Mouse (Mus musculus): ENCODE results near the gene Rpgrip1l.

Gene Rpgrip1l

DNA sequence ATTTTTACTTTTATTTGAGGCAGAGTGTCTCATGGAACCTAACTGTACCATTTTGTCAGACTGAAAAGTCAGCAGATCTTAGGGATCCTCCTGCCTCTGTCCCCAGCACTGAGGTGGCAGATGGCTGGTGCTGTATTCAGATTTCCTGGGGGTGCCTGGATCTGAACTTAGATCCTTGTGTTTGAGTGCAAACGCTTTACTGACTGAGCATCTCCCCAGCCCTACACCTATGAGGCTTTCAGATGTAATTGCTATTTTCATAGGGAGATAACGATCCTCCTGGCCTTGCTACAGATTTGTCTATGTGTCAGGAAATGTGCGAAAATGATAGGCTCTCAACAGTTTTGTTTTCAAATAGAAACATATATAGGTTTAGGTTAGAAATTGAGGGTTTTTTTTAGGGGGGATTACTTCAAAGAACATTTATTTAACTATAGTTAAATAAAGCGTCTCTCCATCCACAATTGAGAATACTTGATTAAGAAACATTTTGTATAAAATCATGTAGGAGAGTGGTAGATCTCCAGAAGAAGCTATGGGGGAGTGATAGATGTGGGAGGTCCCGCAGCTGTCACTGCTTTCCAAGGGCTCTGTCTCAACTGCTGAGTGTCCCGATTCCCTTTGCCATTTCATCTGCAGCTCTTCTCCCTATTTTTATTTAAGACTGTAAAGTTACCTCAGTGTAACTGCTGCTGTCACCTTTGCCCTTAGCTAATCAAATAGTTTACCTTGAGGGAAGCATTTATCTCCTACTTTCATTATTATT lies 25.5 kb upstream of the Rpgrip1l start:
- intact Hi-C loops (cut with DNase I), result no loop called here

DNA sequence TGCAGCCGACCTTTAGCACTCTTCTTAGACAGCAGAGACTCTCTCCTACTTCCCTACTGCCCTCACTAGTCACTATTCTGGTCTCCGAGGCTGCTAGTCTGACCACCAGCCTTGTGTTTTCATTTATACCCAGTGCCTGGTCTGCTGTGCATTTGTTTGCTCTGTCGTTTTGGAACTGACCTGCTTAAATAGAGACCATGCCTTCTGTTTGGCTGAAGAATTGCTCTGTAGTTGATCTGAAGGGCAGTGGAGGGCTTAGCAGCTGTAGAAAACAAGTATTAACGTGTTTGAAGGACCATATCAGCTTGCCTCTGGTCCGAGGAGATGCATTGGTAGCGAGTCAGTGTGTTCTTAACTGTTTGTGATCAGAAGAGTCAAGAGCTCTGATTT lies 16.4 kb upstream of the Rpgrip1l start:
- intact Hi-C loops (cut with DNase I), result no loop called here

DNA sequence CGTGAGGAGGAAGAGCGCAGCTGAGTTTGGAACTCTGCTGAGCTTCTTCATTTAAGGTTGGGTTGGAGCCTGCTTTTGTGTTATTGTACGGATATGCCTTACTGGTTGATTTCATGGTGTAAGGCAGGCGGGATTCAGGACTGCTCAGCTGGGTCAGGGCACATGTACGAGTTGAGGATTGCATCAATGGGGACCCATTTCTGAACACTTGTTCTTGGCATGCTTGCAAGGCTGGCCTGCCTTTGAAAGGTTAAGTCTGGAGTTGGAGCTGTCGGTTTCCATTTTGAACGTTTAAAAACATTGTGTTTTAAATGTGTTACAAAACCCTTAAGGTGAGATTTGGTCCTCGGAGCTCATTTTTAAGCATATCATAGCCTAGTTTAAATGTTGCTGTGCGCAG lies 16.0 kb upstream of the Rpgrip1l start:
- intact Hi-C loops (cut with DNase I), result no loop called here

DNA sequence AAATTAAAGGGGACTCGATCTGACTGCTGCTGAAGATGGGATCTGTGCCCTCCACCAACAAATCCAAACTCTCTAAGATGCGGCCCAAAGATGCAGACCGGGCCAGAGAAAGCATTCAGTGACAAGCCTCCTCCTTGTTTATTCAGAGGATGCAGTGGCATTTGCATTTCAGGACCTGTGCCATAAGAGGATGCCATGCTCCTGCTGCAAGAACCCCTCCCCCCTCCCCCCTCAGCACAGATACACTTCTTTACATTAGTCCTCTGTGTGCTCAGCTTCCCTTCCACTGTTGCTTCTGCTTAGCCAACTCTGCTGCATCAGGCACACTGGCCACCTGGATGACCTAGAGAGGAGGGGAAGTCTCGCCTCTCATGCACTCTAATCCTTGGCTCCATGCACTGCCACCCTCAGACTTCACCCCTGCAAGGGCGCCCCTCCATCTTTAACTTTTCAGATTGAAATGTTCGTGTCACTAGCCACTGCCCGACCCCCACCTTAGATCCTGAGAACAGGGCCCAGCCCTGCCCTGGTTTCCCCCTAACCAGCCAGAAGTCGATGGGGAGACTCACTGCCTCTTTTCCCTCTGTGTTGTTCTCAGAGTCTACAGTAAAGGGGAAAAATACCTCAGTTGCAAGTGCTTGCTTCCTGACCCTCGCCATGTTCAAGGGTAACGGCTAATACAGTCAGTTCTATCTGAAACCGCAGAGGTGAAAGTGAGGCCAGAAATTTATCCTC lies 14.6 kb upstream of the Rpgrip1l start:
- intact Hi-C loops (cut with DNase I), result no loop called here

DNA sequence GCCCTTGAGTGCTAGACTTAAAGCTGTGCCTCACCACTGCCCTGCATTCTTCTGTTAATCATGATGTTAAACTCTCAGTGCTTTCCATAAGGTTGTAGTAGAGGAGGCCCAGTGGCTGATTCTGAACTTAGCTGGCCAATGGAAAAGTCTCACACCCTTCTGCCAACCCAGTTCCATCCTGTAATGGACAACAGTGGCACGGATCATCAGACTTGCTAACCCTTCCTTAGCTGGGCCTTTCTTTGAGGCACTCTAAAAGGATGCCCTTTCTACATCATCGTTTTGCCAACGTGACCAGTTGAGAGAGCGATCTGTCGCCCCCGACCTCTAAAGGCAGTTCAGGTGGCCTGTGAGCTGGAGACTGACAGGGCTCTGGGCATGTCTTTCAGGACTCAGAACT lies 13.9 kb upstream of the Rpgrip1l start:
- intact Hi-C loops (cut with DNase I), result no loop called here

DNA sequence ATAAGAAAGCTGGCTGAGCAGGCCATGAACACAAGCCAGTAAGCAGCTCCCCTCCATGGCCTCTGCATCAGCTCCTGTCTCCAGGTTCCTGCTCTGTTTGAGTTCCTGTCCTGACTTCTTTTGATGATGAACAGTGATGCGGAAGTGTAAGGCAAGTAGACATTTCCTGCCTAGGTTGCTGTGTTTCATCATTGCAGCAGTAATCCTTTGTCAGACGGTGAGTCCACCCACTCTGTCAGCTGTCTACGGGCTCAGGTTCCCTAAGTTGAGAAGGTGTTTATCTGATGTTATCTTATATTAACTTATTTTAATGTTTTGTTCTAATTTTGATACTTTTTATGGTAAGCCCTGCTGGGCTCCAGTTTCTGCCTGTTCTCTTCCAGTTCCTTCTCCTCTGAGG lies 13.0 kb upstream of the Rpgrip1l start:
- intact Hi-C loops (cut with DNase I), result no loop called here

DNA sequence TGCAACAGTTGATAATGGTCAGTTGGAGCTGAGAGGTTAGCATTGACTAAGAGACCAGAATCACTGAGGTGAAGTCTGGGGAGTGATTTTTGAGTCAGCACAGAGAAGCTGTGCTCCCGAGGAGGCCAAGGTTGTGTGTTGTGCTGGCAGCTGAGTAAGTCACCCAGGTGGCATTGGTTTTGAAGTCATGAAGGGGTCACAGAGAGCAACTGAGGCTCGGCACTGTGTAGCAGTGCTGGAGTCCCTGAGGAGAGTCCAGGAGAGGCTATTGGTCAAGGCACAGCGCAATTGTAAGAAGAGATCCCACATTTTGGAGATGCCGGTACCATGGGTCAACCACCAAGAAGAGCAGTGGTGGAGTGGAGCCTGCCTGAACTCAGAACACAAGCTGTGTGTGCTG lies 11.9 kb upstream of the Rpgrip1l start:
- intact Hi-C loops (cut with DNase I), result no loop called here

DNA sequence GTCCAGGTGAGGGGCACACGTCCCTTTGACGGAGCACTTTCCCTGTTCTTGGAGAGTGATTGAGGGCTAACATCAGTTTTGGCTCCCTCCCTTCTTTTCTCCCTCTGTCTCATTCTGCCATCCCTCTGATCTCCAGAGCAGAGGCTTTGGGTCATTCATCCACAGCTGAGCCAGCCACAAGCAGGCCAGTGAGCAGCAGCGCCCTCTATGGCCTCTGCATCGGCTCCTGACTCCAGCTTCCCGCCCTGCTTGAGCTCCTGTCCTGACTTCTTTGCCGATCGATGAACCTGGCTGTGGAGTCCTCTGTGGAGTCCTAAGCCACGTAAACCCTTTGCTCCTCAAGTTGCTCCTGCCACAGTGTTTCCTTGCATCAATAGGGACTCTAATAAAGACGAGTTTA lies 11.2 kb upstream of the Rpgrip1l start:
- intact Hi-C loops (cut with DNase I), result no loop called here

DNA sequence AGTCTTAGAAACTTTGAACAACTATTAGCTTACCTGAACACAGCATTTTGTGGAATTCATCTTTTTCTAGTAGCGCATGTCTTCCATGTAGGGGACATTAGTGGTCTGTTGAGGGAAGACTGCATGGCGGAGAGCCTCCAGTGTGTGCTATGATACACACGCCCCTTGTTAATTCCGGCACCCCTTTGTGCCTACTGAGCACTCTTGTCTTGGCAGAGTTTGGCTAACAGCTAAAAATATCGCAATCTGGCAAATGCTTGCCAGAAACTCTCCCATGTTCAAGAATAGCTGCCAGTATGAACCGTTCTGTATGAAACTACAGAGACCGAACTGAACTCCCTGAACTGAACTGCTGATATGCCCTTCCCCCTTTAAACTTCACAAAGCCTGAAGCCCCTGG lies 10.4 kb upstream of the Rpgrip1l start:
- intact Hi-C loops (cut with DNase I), result no loop called here

DNA sequence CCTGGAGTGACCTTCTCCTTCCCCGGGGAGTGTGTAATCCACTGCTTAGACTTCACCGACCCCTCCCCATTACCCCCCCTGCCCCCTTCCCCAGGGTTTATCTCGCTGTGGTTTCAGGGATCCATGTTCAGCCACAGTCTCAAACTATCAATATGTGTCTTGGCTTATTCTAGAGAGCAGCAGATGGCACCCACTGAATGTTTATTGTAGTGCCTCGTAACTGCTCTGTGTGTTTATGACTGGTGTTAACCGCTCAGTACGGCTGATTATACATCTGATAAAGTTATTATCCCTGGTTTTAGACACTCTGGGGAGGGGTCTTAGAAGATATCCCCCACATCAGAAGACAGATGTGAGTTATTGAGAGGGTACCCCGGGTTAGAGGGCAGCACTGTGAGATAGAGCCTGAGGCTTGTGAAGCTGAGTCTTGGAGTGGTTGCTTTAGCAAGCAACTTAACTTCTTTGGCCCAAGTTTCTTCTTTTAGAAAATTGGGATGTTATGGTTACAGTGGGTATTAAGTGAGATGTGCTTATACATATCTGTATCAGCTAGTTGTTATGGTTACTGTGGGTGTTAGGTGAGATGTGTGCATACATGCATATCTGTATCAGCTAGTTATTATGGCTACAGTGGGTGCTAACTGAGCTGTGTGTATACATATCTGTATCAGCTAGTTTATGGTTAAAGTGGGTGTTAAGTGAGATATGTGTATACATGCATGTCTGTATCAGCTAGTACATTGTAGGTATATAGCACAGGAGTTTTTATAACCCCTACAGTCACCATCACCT lies 6.1 kb upstream of the Rpgrip1l start:
- intact Hi-C loops (cut with DNase I), result no loop called here

DNA sequence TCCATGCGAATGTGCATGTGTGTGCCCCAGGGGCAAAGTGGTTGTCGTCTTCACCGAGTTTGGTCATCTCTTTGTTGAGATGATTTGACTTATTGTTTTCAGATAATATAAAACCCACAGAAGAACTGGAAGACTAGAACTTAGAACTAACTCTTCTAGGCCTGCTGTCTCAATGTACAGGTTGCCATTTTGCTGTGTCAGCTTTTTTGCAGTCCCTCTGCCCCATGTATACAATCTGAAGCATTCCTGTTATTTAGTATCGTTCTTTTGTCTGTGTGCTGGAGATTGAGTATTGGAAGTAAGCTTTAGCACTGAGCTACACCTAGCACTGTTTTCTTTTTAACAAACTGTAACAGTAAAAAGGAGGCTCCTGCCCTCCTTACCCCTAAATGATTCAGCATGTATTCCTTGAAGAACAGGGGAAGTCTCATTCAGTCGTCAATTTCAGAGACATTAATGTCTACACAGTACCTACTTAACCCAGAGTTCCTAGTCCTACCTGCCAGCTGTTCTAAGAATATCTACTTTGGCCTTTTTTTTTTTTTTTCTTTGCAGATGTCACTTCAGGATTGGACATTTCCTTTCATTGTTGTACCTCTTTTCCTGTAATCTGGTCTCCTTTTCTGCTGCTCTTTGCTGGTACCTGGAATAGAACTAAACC lies 4.6 kb upstream of the Rpgrip1l start:
- intact Hi-C loops (cut with DNase I), result no loop called here

DNA sequence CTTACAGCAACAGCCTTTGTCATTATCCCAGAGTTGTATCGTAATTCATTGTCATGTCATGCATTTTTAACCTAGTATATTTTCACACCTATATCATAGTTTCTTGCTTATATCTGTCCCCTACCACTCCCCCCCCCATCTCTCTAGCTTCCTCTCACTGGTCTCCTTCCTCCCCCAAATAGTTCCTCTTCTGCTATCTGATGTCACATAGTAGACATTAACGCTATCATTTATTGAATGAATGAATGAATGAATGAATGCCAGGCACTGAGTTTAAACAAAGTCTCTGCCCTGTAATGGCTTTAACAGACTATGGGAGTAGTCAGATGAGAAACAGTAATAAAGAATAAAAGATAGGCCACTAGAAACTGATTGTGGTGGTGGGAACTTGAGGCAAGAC lies 720 bp downstream of the Rpgrip1l start:
- intact Hi-C loops (cut with DNase I), result no loop called here

DNA sequence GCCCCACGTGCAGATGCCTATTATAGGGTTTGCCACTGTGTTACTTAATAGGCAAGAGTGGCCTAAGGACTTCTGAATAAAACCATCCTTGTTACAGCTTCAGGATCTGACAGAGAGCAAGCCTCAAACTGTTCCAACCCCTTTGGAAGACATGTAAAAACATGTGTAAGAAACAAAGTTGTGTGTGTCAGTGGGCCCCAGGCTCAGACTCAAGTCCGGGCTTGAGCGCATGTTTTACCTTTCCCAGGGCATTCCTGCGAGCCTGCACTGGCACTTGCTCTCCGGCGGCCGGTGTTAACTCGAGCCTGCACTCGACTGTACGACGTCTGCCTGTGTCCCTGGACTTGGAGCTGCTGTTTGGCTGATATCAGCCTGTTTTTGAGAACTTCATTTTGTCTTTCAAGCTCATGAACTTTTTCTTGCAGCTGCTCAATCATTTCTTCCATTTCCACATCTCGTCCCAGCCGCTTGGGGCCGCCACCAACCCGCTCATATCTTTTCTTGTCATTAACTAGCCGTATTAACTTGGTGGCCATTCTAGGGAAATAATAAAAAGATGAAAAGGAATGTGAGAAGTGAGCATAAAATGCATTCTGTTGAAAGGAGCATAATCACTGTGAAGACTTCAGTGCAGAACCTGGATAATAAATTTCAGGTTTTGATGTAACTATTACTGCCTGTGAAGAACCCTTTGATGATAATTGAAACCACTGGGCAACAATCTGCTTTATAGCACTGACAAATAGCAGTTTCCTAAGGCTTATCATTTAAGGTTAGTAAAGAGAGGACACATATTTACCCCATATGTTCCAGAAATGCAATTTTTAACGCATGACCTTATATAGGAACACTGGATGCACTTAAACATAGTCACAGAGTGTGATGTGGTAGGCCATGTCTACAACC lies 8.3 kb downstream of the Rpgrip1l start:
- intact Hi-C loops (cut with DNase I), result no loop called here

DNA sequence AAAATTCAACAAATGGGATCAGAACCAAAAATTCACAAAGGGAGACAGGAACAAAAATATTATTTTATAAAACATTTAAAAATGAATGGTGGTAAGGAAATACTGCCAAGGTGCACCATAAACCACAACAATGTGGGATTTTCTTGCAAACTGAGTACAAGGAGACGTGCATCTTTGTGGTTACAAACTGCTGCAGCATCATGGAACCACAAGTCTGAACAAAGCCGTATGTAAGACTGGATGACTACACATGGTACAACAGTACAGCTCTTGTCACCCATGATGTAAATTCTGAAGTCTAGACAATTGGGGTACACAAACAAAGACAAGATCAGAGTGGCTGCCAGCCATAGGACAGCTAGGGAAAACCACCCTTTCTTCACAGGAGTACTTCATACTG lies 14.4 kb downstream of the Rpgrip1l start:
- intact Hi-C loops (cut with DNase I), result no loop called here

DNA sequence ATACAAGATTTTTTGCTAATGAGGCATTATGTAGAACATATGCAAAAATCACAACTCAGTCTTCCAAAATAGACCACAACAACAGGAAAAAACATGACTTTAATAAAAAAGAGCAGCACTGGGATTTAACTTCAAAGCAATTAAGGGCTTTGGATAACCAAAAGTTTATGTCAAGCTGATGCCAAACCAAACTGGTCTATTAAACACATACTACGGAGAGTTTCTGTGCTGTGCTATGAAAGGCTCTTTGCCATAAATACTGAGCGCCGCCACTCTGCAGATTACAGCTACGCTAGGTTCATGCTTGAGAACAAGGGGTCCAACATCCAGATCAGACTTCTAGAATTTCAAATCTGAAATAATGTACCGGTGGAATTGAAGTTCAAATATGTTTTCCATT lies 17.3 kb downstream of the Rpgrip1l start:
- intact Hi-C loops (cut with DNase I), result no loop called here

DNA sequence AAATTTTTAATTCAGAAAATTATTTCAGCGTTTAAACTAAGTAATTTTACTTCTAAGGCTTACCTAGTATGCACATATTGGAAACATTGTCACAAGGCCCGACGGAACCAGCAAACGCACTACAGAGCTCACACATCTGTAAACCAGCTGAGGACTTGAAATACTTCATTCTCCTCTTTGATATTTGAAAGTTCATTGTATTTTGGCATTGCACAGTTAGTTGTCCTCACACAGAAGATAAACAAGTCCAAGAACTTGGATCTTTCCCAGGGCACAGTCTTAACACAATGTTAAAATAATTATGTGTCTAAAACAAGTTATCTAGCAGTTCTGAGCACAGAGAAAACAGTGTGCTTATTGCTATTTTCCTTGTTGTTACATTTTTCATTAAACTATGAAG lies 22.5 kb downstream of the Rpgrip1l start:
- intact Hi-C loops (cut with DNase I), result no loop called here

DNA sequence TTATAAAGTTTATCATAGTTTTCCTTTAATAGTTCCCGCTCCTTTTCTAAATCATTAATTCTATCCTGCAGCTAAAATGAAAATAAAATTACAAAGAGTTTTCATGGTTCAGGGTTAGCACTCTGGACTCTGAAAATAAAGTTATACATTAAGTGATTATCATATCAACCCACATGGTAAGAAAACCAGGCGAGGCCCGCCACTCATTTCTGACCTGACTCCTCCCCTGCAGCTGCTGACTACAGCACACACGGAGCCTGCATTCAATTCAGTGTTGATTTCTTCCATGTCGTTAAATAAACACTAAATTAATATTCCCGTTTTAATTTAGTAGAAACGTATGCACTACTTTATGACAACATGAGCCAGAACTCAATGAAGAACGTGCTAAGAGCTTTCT lies 26.8 kb downstream of the Rpgrip1l start:
- intact Hi-C loops (cut with DNase I), result no loop called here

DNA sequence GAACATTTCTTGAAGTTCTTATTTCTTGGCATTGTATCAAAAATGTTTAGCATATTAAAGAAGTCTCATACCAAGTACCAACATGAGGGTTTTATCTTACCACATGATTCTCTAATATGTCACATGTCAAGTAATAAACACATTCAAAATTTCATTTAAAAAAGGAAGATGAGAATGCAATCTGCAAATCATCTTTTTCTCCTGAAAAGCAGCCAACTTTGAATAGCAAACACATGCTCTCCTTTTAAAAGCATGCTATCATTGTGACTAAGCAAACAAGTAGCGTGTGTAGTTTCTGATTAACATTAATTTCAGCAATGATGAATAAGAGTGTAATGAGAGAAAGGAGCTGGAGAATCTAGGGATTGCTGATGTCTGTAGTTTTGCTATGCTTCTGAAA lies 29.2 kb downstream of the Rpgrip1l start:
- intact Hi-C loops (cut with DNase I), result no loop called here

DNA sequence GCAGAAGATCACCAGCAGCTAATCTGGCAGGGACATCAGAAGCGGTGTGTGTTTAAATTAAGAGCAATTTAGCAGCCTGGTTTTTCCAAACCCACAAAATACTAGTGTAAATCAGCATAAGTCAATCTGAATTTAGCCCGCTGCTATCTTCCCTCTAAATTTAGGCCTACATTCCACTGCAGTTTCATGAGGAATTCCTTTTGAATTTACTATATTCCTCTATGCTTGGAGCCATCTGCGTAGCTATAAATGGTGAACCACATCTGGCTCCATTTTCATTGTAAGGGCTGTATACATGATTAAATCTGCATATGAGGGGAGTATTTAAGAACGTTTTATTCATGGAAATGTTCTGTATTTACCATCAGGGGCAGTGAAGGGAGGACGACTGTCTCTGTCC lies 30.4 kb downstream of the Rpgrip1l start:
- intact Hi-C loops (cut with DNase I), result no loop called here

DNA sequence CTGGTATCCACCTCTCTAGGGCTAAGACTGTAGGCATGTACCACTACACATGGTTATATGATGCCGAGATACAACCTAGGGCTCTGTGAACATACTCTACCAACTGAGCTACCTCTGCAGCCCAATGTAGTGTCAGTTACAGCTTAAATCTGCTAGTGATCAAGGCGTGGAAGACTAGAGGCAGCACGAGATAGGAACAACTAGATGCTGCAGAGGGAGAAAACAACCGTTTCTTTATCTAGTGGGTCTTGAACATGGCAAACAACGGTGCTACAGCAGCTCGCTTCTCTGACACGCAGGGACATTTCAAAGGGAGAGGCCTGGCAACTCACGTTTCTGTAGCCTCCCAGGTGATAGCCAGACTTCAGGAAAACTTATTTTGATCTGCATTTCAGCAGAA lies 31.5 kb downstream of the Rpgrip1l start:
- intact Hi-C loops (cut with DNase I), result no loop called here

All from adrenal gland (tissue).